Mouse (Mus musculus) left cerebral cortex, postnatal 36 days (tissue): ENCODE measurements around the gene Usmg5. TPM values are rescaled to one million over a fixed set of nuclear protein-coding genes. Genes with fewer than 3 reads are reported as not detected.
A peak's percentile ranks its signal among the peaks of the same experiment; 100 is the strongest.

Experiments
- DNase-seq, 2 experiments: peaks; one replicate each; pipeline ENCODE4 v3.0.0; 2021 to 2022; ENCODE audit warnings: low spot score in 2 of 2, mixed read lengths in 1 of 2
- intact Hi-C: fragments of 180-260 bp; cut with DNase I; formaldehyde crosslinking; loops from one replicate; pipeline ENCODE4 v1.15.1; 2025
- total RNA-seq, 2 experiments: library from RNA; stranded (reverse); gene quantifications; 2 replicates each; pipeline ENCODE4 v1.2.3; 2021

Gene Usmg5
- total RNA-seq, 2 experiments from 2014 or later, result 648 to 693 TPM

DNA sequence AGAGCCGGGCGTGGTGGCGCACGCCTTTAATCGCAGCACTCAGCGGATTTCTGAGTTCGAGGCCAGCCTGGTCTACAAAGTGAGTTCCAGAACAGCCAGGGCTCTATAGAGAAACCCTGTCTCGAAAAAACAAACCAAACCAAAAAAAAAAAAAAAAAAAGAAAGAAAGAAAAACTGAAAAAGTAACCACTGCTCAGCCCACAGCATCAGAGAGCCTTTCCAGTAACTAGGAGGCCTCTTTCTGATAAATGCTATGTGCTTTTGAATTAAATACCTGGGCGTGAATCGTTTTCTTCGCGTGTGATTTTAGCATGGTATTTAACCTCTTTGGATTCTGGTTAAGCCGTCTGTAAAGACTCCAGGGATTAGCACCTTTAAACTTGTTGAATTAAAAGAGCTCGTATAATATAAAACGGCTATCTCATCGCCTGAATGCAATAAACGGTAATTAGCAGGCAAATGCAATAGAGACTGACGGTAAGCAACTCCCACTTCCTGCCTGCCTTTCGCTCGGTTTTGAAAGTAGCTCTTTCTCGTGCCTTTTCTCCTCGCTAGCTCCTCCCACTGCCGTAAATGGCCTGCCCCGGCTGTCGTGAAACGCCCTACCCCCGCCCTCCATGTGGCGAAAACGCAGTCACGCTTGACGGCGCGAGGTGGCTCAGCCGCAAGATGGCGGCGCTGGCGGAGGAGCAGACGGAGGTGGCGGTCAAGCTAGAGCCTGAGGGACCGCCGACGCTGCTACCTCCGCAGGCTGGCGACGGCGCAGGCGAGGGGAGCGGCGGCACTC lies 23.2 kb downstream of the Usmg5 start, which contains the start of gene Taf5:
Taf5 (plus strand) TSS at position 651 of the 787 bp plus-strand sequence.
- DNase-seq, result peak; percentile 96
- intact Hi-C loops, result loop anchor here (5.0 kb wide), 1 partner anchor 100 kb away; no protein-coding TSS in a partner anchor

DNA sequence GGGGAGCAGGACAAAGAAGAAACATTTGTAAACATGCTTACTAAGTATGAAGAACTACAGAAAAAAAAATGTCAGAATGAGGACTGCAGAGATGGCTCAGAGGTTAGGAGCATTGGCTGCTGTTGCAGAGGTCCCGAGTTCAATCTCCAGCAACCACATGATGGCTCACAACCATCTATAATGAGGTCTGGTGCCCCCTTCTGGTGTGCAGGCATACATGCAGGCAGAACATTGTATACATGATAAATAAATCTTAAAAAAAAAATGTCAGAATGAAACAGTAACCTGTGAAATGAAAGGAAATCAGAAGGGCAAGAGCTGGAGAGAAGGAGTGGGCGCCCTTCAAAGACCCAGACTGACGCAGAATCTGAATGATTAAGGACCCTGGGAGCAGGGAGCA lies 24.6 kb downstream of the Usmg5 start:
- intact Hi-C loops, result loop anchor here (5.0 kb wide), 1 partner anchor 101 kb away; no protein-coding TSS in a partner anchor
- DNase-seq, result no peak

DNA sequence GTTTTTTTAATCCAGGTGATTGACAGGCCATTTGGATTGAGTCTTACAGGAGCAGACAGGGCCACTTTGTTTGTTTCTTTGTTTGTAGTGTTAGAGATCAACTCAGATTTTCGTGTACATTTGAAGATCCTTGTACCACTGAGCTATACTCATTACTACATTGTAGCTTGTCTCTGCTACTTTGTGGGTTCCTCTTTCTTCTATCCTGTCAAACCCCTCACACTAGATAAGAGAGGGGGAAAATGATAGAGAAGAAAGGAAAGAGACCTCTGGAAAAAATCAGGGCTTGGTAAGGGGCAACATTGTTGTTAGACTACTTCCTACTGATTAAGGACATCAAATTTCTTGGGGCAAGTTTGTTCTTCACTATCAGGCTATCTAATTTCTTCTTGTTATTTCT lies 32.8 kb downstream of the Usmg5 start:
- no peak for DNase-seq

DNA sequence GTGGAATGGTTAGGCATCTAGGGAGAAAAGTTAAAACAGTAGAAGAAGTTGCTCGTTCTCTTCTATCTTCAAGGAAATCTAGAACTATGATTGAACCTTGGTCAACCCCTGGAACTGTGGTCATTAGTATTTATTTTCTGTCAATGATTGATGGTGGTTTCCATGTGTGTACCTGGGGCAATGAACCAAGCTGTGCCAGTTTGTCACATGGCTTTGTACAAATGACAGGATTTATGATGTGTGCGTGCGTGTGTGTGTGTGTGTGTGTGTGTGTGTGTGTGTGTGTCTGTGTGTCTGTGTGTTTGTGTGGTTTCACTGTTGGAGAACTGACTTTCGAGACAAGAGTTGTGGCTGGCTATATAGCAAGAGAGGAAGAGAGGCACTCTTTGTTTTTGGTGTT lies 37.0 kb downstream of the Usmg5 start:
- intact Hi-C loops, result no loop called here
- DNase-seq, result no peak

More for the DNA sequence above, 32.8 kb downstream of the Usmg5 start:
- intact Hi-C loops, result no loop called here

DNA sequence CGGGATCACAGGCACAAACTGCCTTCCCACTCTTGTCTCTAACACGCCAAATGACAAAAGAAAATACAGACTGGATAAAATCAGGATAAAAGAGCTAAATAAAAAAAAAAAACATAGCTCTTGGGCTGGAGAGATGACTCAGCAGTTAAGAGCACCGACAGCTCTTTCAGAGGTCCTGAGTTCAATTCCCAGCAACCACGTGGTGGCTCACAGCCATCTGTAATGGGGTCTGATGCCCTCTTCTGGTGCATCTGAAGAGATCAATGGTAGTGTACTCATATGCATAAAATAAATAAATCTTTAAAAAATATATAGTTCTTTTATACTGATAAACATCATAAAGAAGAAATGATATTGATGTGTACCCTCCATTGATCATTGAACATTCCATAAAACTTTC lies 37.5 kb downstream of the Usmg5 start:
- intact Hi-C loops, result no loop called here
- no peak for DNase-seq

DNA sequence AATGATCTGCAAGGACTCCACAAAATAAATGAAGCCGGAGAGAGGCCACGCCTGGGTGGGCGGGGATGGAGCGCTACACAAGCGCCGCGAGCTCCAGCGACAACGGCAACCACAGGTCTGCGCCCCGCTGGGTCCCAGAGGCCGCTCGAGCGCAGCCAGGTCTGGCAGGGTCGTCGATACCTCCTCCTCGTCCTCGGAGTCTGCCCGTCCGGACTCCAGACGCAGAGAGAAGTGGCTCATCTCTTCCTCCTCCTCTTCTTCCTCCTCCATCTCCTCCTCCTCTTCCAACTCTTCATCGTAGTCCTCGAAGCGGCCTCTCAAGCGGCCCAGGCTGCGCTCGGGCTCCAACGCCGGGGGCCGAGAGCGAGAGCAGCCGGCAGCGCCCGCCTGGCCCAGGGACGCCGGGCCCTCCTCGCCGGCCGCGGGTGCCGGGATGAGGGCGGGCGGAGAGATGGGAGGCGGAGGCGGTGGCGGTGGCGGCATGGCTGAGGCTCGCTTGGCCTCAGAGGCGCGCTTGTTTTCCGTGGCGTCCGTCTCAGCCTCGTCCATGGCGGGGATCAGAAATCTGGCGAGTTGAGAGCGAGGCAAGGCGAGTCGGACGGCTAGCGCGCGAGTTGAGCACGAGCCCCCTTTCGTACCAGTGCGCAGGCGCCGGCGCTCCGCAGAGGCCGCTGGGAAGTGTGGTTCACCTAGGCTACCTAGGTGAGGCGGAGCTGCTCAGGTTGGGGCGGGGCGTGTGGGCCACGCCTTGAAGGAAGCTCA lies 40.0 kb downstream of the Usmg5 start, which contains the start of gene Pcgf6:
Pcgf6 (minus strand) TSS at position 636 of the 762 bp plus-strand sequence.
- intact Hi-C loops, result no loop called here

DNA sequence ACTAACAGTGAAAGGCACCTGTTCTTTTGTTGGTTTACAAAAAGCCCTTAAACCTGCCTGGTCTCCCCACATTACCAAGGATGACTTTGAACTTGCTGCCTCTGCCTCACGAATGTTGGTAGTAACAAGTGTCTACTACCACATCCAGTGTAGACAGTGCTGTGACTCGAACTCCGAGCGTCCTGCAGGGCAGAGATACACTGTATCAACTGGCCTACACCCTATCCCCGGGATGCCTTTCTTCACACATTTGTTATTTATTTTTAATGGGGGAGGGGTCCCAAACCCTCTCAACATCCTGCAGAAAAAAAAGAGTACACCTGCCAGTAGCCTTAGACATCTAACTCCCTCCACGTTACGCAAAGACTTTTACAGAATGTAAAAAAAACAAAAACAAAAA lies 40.6 kb downstream of the Usmg5 start:
- intact Hi-C loops, result loop anchor here (5.0 kb wide), 1 partner anchor 173 kb away; no protein-coding TSS in a partner anchor
- no peak for DNase-seq

More for the DNA sequence above, 40.0 kb downstream of the Usmg5 start, which contains the start of gene Pcgf6:
- DNase-seq, result peak; percentile 87 to 88

DNA sequence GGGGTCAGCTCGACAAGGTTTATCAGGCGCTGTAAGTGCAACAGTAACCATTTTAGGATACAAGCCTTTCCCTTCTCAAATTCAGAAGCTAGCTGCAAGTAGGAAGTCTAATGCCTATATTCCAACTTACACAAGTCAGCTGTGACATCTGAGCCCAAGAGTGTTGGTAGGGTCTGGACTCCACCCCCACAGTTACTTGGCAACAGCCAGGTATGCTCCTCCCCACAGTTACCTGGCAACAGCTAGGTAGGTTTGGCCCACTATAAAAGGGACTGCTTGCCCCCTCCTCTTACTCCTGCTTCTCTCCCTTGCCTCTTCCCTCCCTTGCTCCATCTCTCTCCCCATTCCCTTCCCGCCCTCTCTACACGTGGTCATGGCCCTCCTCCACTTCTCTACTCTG lies 41.4 kb downstream of the Usmg5 start:
- intact Hi-C loops, result loop anchor here (5.0 kb wide), 1 partner anchor 172 kb away; no protein-coding TSS in a partner anchor
- DNase-seq, result no peak

DNA sequence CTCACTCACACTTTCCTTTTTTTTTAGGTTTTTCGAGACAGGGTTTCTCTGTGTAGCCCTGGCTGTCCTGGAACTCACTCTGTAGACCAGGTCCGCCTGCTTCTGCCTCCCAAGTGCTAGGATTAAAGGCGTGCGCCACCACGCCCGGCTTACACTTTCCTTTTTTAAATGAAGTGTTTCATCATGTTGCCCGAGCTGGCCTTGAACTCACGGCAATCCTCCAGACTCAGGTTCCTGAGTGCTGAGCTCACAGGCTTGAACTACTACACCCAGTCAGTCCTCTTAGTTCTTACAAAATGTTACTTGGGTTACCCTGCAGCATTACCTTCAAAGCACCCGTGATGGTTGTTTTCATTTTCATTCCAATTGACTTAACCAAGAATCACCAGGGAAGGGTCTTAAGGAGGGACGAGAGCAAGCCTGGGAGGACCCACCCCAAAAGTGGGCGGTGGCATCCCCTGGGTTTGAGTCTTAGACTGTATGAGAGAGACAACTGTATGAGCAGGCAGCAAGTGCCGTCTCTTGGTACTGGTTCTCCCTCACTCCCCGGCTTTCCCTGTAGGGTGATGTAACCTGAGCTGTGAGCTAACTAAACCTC lies 43.1 kb downstream of the Usmg5 start:
- DNase-seq, result no peak
- intact Hi-C loops, result loop anchor here (5.0 kb wide), 1 partner anchor 170 kb away; no protein-coding TSS in a partner anchor

DNA sequence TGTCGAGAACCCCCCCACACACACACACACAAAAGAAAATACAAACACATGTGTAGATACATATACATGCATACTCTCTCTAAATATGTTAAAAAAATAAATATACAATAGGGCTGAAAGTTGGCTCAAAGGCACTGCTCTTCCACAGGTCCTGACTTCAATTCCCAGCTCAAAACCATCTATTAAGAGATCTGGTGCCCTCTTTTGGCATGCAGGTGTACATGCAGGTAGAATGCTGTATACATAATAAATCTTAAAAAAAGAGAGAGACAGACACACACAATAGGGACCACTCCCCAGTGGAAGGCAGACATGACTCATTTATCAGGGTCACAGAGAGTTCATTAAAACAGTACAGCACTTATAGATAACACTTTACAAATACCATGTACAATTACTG lies 44.1 kb downstream of the Usmg5 start:
- intact Hi-C loops, result loop anchor here (5.0 kb wide), 1 partner anchor 169 kb away; no protein-coding TSS in a partner anchor
- no peak for DNase-seq

DNA sequence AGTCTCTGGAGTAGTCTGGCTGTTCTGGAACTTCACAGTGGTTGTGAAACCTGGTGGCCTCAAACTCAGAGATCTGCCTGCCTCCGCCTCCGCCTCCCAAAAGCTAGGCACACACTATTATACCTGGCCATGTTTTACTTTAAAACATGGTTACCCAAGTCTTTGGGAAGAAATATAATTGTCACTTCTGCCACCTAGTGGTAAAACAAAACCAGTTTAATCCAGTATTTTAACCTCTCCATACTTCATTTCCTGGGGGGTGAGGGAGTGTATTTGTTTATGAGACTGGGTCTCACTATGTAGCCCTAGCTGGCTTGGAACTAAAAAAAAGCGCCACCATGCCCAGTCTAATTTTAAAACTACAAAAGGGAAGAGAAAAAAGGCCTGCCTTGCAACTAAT lies 46.8 kb downstream of the Usmg5 start:
- DNase-seq, result no peak
- intact Hi-C loops, result no loop called here

DNA sequence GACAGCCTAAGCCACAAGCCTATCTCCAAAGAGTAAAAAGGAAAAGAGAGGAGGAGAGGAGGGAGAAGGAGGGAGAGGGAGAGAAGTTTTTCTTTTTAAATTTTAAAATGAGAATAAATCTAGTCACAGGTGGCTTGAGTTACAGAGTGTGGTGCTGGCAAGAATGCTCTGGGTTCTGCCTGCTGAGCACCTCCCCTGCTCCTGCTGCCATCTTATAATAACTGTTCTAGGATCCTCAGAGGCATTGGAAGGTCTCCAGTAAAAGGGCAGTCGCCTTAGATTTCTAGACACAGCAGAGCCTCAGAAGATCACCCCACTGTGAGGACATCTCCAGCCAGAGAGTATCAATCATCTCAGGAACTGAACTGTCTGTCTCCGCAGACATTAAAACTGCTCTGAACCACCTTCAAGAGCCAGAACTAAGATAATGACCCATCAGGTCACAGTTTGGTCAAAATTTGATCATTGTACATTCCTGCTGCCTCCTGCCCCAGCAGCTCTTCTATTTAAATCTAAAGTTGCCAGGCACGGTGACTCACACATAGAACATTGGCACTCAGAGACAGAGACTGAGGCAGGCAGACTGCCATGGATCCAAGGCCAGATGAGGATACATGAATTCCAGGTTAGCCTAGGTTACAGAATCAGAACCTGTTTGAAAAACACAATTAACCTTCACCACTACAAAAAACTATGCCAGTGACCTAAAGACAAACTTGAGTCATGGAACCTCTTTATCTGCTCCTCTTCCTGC lies 49.5 kb downstream of the Usmg5 start:
- DNase-seq, result no peak
- intact Hi-C loops, result no loop called here

DNA sequence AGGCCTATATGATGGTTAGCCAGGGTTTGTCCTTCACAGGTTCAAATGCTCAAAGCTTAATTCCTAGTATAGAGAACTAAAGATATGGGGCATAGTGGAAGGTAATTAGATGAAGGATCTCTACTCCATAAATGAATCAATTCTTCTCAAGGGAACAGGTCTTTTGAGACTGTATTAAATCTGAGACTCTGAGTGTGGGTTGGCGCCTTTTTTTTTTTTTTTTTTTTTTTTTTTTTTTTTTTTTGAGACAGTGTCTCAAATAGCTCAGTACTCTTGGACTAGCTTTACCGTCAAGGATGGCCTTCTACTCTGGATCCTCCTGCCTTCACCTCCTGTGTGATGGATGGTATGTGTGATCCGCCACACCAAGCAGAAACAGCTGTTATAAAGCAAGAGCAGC lies 53.9 kb downstream of the Usmg5 start:
- intact Hi-C loops, result no loop called here
- DNase-seq, result no peak

DNA sequence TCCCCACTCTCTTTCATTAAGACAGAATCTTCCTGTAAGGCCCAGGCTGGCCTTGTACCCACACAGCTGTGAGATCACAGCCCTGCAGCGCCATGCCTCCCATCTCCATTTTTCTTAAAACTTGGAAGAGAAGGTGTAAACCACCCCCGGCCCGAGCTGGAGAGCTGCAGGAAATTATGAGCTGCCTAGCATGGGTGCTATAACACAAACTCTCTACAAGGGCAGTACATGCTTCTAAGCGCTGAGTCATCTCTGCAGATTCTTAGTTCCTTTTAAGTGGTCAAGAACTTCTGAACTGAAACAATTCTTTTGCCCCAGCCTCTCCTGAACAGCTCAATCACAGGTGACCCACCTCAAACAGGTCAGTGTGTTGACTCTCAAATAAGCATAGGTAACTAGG lies 55.5 kb downstream of the Usmg5 start:
- peak; percentile 53 to 61 for DNase-seq
- intact Hi-C loops, result no loop called here

Other genes with a start within 250 kb of the Usmg5 start
- 100 to 1,000 TPM; 209 to 221 TPM for gene Ina, start 75.9 kb downstream of the Usmg5 start, total RNA-seq
- gene Nt5c2, start 75.5 kb downstream of the Usmg5 start, total RNA-seq, result 10 to 100 TPM; 68.1 to 78.8 TPM
- 10 to 100 TPM; 11.7 to 18.1 TPM for gene Pcgf6, start 39.7 kb downstream of the Usmg5 start, total RNA-seq
- 1 to 10 TPM; 5.9 to 6.0 TPM for gene Taf5, start 22.9 kb downstream of the Usmg5 start, total RNA-seq
- 10 to 100 TPM; 12.5 to 16.2 TPM for gene Pdcd11, start 121 bp upstream of the Usmg5 start, total RNA-seq
- 1 to 10 TPM; 6.1 to 6.7 TPM for gene Calhm2, start 47.6 kb upstream of the Usmg5 start, total RNA-seq
- gene Calhm1, start 53.6 kb upstream of the Usmg5 start, total RNA-seq, result not detected
- gene Calhm3, start 67.1 kb upstream of the Usmg5 start, total RNA-seq, result not detected
- 100 to 1,000 TPM; 201 to 207 TPM for gene Neurl1a, start 88.2 kb upstream of the Usmg5 start, total RNA-seq